Mouse (Mus musculus): ENCODE results near the gene Alox15.

Gene Alox15

GRCm38 (mm10) chr11:70308296-70308695 is 43.5 kb downstream of the Alox15 start:
- peak; percentile 53 for DNase-seq (ENCODE audit: low read depth)

- peak; percentile 29 for DNase-seq (ENCODE audit: low read depth)
These were observed 45.7 kb downstream of the Alox15 start for GRCm38 (mm10) chr11:70306159-70306558.

DNA sequence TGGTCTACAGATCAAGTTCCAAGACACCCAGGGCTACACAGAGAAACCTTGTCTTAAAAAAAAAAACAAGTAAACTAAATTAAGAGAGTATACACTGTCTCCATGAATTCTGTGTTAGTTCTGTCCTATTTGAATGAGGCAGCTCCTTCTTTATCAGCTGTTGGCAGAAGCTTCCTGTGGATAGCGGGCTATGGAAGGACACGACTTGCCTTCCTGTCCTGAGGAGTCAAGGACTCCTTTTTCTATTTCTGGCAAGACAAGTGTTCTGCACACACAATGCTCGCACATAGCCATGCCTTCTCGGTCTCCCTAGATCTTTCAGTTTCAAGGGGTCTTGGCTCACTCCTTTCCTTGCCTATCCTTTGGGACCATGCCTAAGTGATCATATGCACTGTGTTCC is 49.5 kb downstream of the Alox15 start:
- no peak for DNase-seq (ENCODE audit: low read depth)

DNA sequence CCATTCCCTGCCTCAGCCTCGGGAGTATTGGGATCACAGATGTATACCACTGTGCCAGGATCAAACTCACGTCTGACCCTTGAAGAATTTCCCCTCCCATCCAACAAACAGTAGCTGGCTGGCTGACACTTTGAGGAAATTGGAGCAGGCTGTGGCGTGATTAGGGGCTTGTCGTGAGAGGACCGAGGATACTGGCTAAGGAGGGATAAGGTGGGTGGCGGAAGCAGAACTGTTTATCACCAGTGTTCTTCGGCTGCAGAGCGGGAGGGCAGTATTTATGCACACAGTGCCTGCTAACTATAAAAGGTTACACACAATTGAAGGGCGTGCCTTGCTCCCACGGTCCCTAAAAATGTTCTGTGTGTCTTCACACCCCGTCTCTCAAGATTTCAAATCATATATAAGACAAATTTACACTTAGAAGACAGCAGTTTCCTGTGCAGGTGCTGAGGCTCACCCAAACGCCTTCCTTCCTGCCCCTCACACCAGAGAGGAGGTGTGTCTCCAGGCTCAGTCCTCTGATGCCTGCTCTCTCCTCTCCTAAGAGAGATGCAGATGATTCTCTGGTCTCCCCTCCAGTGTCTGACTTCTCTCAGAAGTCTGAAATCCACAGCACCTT is 53.9 kb downstream of the Alox15 start:
- DNase-seq (ENCODE audit: low read depth): peak; percentile 36

- DNase-seq (ENCODE audit: low read depth): no peak
These were observed 54.4 kb downstream of the Alox15 start for GRCm38 (mm10) chr11:70297405-70297804.
